Mouse (Mus musculus): Measurements from ENCODE around the gene Cacng7. TPM values are rescaled to one million over a fixed set of nuclear protein-coding genes. Genes with fewer than 3 reads are reported as not detected.

Cacng7 gene
- polyA plus RNA-seq, 1 experiment from 2014 or later, result 0.86 TPM

- Histone ChIP-seq H3K4me3 (ENCODE audit: low read depth, low read length) (no peak overlapping the region), H3K4me2 (replicated peaks; ENCODE audit: low read depth) (peak overlapping the region; percentile 21)
- no peak for TF ChIP-seq CTCF (IDR thresholded peaks at IDR 0.05; ENCODE audit: low read depth)
These were observed 34.2 kb downstream of the Cacng7 start for GRCm38 (mm10) chr7:3366705-3367516.

GRCm38 (mm10) chr7:3367569-3367968, 34.8 kb downstream of the Cacng7 start:
- TF ChIP-seq CTCF (IDR thresholded peaks at IDR 0.05; ENCODE audit: low read depth), result no peak
- Histone ChIP-seq H3K36me3 (ENCODE audit: control insufficient read depth, insufficient read depth) (no peaks in the 10 kb centered on the region), H3K9me3 (ENCODE audit: control insufficient read depth) (no peaks in the 10 kb centered on the region), H3K9ac (ENCODE audit: low read depth, low read length) (no peak overlapping the region), H3K27me3 (replicated peaks; ENCODE audit: control insufficient read depth, insufficient read depth, low read length) (peaks cover 21% of the 10 kb centered on the region; the same call in 1 of the 2 replicates), H3K4me3 (ENCODE audit: low read depth, low read length) (no peak overlapping the region), H3K4me2 (replicated peaks; ENCODE audit: low read depth) (no peak overlapping the region), H3K27ac (ENCODE audit: low read depth, low read length) (no peak overlapping the region), H3K4me1 (replicated peaks; ENCODE audit: control insufficient read depth, insufficient read depth, low read length) (0 out of 2 replicates have a peak, but pooled peaks cover 3% of the 10 kb centered on the region)
- ATAC-seq, result no peak
- WGBS, result 7% methylated on average over 11 of the region's 11 CpGs

More at GRCm38 (mm10) chr7:3366705-3367516, 34.2 kb downstream of the Cacng7 start:
- Histone ChIP-seq H3K4me1 (replicated peaks; ENCODE audit: control insufficient read depth, insufficient read depth, low read length) (0 out of 2 replicates have a peak, but pooled peaks cover 3% of the 10 kb centered on the region), H3K27me3 (replicated peaks; ENCODE audit: control insufficient read depth, insufficient read depth, low read length) (peaks cover 21% of the 10 kb centered on the region; the same call in 1 of the 2 replicates), H3K9me3 (ENCODE audit: control insufficient read depth) (no peaks in the 10 kb centered on the region), H3K9ac (ENCODE audit: low read depth, low read length) (no peak overlapping the region), H3K36me3 (ENCODE audit: control insufficient read depth, insufficient read depth) (no peaks in the 10 kb centered on the region), H3K27ac (ENCODE audit: low read depth, low read length) (no peak overlapping the region)
- 16% methylated on average over 42 of the region's 42 CpGs for WGBS
- ATAC-seq, result no peak

GRCm38 (mm10) chr7:3368311-3368710, 35.6 kb downstream of the Cacng7 start:
- no peak overlapping the region for H3K9ac ChIP-seq (ENCODE audit: low read depth, low read length)
- peaks cover 21% of the 10 kb centered on the region; the same call in 1 of the 2 replicates for H3K27me3 ChIP-seq (replicated peaks; ENCODE audit: control insufficient read depth, insufficient read depth, low read length)
- ATAC-seq, result no peak
- H3K9me3 ChIP-seq (ENCODE audit: control insufficient read depth), result no peaks in the 10 kb centered on the region
- no peaks in the 10 kb centered on the region for H3K36me3 ChIP-seq (ENCODE audit: control insufficient read depth, insufficient read depth)
- 0 out of 2 replicates have a peak, but pooled peaks cover 3% of the 10 kb centered on the region for H3K4me1 ChIP-seq (replicated peaks; ENCODE audit: control insufficient read depth, insufficient read depth, low read length)
- no peak overlapping the region for H3K4me2 ChIP-seq (replicated peaks; ENCODE audit: low read depth)
- no peak for TF ChIP-seq CTCF (IDR thresholded peaks at IDR 0.05; ENCODE audit: low read depth)
- H3K27ac ChIP-seq (ENCODE audit: low read depth, low read length), result no peak overlapping the region
- 30% methylated on average over 12 of the region's 12 CpGs for WGBS
- H3K4me3 ChIP-seq (ENCODE audit: low read depth, low read length), result no peak overlapping the region

GRCm38 (mm10) chr7:3369189-3369588, 36.4 kb downstream of the Cacng7 start:
- no peak overlapping the region for H3K27ac ChIP-seq (ENCODE audit: low read depth, low read length)
- no peak overlapping the region for H3K9ac ChIP-seq (ENCODE audit: low read depth, low read length)
- no peak for TF ChIP-seq CTCF (IDR thresholded peaks at IDR 0.05; ENCODE audit: low read depth)
- 0 out of 2 replicates have a peak, but pooled peaks cover 3% of the 10 kb centered on the region for H3K4me1 ChIP-seq (replicated peaks; ENCODE audit: control insufficient read depth, insufficient read depth, low read length)
- H3K9me3 ChIP-seq (ENCODE audit: control insufficient read depth), result no peaks in the 10 kb centered on the region
- no peaks in the 10 kb centered on the region for H3K36me3 ChIP-seq (ENCODE audit: control insufficient read depth, insufficient read depth)
- H3K4me2 ChIP-seq (replicated peaks; ENCODE audit: low read depth), result no peak overlapping the region
- no peak for ATAC-seq
- H3K27me3 ChIP-seq (replicated peaks; ENCODE audit: control insufficient read depth, insufficient read depth, low read length), result peaks cover 21% of the 10 kb centered on the region; the same call in 1 of the 2 replicates
- H3K4me3 ChIP-seq (ENCODE audit: low read depth, low read length), result no peak overlapping the region
- 66% methylated on average over 6 of the region's 6 CpGs for WGBS

GRCm38 (mm10) chr7:3370407-3370806, 37.7 kb downstream of the Cacng7 start:
- Histone ChIP-seq H3K4me1 (replicated peaks; ENCODE audit: control insufficient read depth, insufficient read depth, low read length) (0 out of 2 replicates have a peak, but pooled peaks cover 3% of the 10 kb centered on the region), H3K27ac (ENCODE audit: low read depth, low read length) (no peak overlapping the region), H3K9me3 (ENCODE audit: control insufficient read depth) (no peaks in the 10 kb centered on the region), H3K27me3 (replicated peaks; ENCODE audit: control insufficient read depth, insufficient read depth, low read length) (peaks cover 21% of the 10 kb centered on the region; the same call in 1 of the 2 replicates), H3K36me3 (ENCODE audit: control insufficient read depth, insufficient read depth) (no peaks in the 10 kb centered on the region), H3K4me3 (ENCODE audit: low read depth, low read length) (no peak overlapping the region), H3K4me2 (replicated peaks; ENCODE audit: low read depth) (no peak overlapping the region), H3K9ac (ENCODE audit: low read depth, low read length) (no peak overlapping the region)
- TF ChIP-seq CTCF (IDR thresholded peaks at IDR 0.05; ENCODE audit: low read depth), result no peak
- ATAC-seq, result no peak
- 44% methylated on average over 4 of the region's 4 CpGs for WGBS

GRCm38 (mm10) chr7:3372376-3372775, 39.6 kb downstream of the Cacng7 start:
- Histone ChIP-seq H3K4me1 (replicated peaks; ENCODE audit: control insufficient read depth, insufficient read depth, low read length) (no peaks in the 10 kb centered on the region), H3K9ac (ENCODE audit: low read depth, low read length) (no peak overlapping the region), H3K36me3 (ENCODE audit: control insufficient read depth, insufficient read depth) (no peaks in the 10 kb centered on the region), H3K9me3 (ENCODE audit: control insufficient read depth) (no peaks in the 10 kb centered on the region), H3K4me3 (ENCODE audit: low read depth, low read length) (no peak overlapping the region), H3K4me2 (replicated peaks; ENCODE audit: low read depth) (no peak overlapping the region), H3K27ac (ENCODE audit: low read depth, low read length) (no peak overlapping the region), H3K27me3 (replicated peaks; ENCODE audit: control insufficient read depth, insufficient read depth, low read length) (peaks cover 8% of the 10 kb centered on the region; the same call in 1 of the 2 replicates)
- TF ChIP-seq CTCF (IDR thresholded peaks at IDR 0.05; ENCODE audit: low read depth), result no peak
- 60% methylated on average over 2 of the region's 2 CpGs for WGBS
- ATAC-seq, result no peak

All from intestine, postnatal 0 days (tissue).